Mouse (Mus musculus): ENCODE measurements at regions not wholly inside any gene's neighbourhood (a gene's known extent, or its start where the extent isn't known, plus 50 kb on each side); places are given as distances from the start of the nearest gene placed in this dataset.

DNA sequence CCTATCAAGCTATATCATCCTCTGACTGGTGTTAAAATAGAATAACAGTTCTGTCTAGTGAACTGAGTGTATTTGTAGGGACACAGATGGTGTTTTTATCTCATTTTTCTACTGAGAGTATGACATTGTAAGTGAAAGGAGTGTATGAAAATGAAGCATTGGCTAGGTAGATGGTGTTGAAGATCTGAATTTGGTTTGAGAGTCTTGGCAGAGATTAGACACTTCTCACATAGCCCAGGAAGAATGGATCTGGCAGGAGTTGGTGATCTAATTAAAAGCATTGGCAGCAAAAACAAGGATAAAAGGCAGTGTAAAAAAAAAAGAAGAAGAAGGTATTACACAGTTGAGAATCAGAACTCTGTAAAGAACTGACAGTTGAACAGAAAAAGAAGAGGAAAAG, 900.4 kb upstream of the Pabpc4l start:
- no peak for DNase-seq (ENCODE audit: low read depth, low spot score)

DNA sequence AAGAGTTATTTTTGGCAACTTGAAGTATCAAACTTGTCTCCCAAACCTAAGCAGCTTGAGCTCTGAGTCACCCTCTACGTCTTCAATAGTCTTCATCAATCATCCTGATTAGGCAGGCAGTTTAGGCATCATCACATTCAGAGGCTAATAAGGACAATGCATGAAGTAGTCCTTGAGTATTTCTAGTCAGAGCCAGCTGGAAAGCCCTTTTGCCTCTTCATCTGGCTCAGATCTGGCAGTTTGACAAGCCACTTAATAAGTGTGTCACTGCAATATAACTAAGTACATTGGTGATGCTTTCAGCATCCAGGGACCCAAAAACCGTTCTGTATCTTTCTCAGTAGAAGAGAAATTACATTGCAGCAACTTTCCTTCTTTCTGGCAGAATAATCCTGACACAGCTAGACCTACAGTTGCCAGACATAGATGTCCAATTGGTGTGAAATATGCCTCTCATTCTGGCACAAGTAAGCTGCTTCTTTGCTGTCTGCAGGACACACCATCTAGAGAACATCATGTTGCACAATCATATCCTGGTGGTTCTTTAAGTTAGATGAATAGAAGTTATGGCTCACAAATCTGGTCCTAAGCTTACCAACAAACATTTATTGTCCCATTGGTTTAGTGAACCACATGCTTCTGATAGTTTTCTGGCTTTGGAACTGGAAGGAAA, 868.5 kb upstream of the Pabpc4l start:
- peak; percentile 1 for DNase-seq (ENCODE audit: low read depth, low spot score)

DNA sequence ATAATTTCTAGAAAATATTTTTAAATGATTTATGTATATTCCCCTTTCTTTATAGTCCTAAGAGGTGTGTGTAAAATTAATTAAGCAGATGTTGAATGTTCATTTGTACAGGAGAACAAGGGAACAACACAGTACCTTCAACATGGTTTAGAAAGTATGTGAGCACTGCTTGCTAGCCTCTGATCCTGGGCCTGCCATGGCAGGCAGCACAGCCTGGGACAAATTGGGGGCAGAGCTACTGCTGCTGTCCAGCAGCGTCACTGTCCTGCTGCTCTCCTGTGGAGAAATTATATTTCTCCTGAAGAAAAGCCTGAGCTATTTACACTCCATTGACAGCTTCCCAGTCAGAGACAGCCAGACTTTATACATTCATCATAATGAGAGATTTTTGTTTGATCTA, 833.8 kb upstream of the Pabpc4l start:
- DNase-seq (ENCODE audit: low read depth, low spot score), result no peak

DNA sequence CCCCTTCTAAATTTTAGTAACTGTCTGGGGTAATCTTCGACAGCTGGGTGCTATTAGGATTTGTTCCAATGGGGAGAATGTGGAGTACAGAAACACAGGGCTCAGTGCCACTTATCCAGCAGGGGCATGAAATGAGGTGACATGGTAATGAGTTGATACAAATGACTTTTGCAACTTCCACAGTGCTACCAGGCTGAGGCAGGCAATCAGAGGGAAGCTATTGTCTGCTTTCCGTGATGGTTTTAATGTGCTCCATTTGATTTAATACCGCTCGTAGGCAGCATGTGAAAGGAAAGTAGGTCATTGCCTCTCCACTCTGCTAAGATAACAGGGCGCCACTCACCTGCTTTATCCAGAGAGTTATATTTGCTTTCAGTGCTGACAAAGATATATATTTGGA, 832.3 kb upstream of the Pabpc4l start:
- DNase-seq (ENCODE audit: low read depth, low spot score), result no peak

DNA sequence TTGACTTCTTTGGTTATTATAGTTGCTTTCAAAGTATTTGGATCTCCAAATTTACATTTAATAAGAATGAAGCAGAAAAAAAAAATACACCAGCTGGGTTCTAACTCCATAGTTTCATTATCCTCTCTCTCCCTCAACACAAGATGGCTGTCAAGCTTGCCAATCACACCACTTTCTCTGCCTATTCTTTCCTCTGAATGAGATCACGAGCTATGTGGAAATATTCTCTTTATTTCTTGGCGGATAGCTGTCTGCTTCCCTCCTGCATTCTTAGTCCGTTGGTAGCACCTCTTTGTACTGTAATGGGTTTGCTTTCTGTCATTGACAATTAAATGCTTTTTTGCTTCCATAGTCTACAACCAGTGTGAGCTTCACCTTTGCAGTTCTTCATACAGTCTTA, 793.0 kb upstream of the Pabpc4l start:
- DNase-seq (ENCODE audit: low read depth, low spot score), result no peak

DNA sequence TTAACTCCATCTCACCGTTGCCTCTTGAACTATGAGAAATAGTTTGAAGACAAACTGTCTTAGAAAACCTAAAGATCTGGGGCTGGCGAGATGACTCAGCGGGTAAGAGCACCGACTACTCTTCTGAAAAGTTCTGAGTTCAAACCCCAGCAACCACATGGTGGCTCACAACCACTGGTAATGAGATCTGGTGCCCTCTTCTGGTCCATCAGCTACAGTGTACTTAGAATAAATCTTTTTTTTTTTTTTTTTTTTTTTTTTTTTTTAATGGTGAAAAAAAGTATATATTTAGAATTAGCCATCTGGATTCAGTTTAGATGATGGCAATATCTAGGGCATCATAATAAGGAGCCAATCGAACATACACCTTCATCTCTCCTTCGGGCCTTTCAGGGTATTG, 782.2 kb upstream of the Pabpc4l start:
- DNase-seq (ENCODE audit: low read depth, low spot score), result no peak

DNA sequence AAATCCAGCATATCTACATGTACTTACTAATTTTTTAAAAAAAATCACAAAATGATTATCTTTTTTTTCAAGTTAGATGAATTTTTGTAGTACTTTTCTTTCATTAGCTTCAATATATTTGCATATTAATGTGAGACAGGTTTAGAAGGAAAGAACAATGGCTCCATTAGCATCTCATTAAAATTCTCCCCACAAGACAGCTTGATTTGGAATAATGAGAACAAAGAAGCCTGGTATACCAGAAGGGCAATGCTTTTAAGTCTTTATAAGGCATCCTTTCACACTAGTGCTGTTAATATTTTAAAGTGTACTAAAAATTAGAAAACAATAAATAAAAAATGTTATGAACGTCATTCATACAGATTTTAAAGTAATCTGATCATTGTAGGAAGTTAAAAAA, 770.6 kb upstream of the Pabpc4l start:
- no peak for DNase-seq (ENCODE audit: low read depth, low spot score)

DNA sequence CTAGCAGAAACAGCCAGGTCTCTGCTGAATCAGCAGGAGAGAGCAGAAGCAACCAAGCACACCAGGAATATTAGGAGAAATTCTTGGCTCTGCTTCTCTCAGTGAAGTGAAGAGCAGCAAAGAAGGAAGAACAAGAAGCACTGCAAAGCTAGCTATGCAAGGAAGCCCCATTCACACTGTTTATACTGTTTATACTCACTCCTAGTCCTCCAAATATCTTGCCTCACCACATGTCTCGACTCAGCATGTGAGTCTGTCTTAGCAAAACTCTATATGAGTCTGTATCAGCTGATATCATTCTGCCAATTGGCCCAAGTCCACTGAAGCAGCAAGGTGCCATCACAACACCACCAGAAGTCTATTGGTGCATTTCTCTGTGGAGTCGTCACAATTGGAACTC, 765.1 kb upstream of the Pabpc4l start:
- DNase-seq (ENCODE audit: low read depth, low spot score), result no peak

DNA sequence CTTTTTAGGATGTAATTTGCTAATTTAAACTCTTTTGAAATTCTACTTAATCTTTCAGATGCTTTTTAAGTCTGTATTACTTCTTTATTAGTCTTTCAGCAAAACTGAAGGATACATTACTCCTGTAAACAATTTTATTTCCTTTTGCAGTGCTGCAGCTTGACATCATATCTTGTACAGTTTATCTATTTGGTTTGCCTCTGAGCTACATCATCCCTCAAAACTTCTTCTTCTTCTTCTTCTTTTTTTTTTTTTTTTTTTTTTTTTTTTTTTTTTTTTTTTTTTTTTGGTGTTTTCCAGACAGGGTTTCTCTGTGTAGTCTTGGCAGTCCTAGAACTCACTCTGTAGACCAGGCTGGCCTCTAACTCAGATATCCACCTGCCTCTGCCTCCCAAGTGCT, 749.6 kb upstream of the Pabpc4l start:
- no peak for DNase-seq (ENCODE audit: low read depth, low spot score)

DNA sequence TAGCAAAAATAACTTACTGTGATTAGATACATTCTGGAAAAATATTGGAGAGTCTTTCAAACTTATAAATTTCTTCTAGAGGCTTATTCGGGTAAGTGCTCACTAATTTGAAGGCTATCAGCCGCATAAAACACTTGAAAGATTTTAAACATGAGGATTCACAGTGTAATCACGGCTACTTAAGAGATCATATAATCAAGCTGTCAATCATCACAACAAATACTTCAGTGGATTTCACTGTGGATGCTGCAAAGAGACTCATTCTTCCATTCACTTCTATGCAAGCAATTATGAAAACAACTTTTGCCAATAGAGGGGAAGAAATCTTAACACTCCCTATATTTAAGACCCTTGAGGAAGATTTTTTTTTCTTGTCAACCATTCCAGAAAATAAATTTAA, 736.2 kb upstream of the Pabpc4l start:
- DNase-seq (ENCODE audit: low read depth, low spot score), result no peak

DNA sequence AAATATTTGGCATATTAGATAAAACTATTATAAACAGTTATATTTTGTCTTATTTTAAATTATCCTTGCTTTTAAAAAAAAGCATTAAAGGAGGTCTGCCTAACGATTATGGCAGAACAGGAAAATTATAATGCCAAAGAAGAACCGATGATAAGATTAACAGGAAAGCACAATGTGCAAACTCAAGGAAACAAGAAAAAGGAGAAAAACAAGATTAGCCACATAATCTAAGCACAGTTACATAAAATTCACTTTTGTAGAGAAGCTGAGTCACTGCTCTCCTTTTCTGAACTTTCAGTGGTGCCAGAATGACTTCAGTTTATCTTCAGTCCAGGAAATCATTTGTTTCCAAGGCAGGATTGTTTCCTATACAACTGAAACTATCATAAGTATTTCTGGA, 734.7 kb upstream of the Pabpc4l start:
- no peak for DNase-seq (ENCODE audit: low read depth, low spot score)

DNA sequence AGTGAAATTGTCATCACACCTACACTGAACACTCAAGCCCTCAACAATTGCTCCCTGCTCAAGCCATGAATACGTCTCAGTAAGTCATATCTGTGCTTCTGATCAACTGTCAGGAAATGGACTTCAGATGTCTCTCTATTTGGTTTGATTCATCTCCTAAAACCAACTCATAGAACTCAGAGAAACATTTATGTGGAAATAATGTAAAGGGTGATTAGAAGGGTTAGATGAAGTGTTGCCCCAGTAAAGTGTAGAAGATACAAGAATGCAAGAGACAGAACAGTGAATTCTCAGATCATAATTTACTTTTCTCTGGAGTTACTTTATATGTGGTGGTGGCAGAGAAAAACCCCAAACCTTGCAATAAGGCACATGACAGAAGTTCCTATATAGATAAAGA, 732.4 kb upstream of the Pabpc4l start:
- DNase-seq (ENCODE audit: low read depth, low spot score), result no peak

Data from skeletal muscle tissue, adult 2 months (tissue).